Mouse (Mus musculus) CH12.LX (cell line): ENCODE measurements at regions not wholly inside any gene's neighbourhood (a gene's known extent, or its start where the extent isn't known, plus 50 kb on each side); places are given as distances from the start of the nearest gene placed in this dataset.

Experiments used
- DNase-seq: peaks from one replicate; pipeline ENCODE4 v3.0.0-alpha.2; 2013; ENCODE audit errors: extremely low read depth
- H3K27ac ChIP-seq: 2 replicates; pipeline ENCODE4 v1.5.1; 2012; ENCODE audit warnings: low read depth, mild to moderate bottlenecking, control low read depth, moderate library complexity; ENCODE audit not compliant: insufficient read depth
- H3K27me3 ChIP-seq: replicated peaks from 2 replicates; pipeline ENCODE3; 2012; ENCODE audit warnings: inconsistent platforms
- H3K36me3 ChIP-seq, 2 experiments: replicated peaks in 1 of 2; 2 replicates each; pipeline versions ENCODE3 to v1.6.1; 2012; ENCODE audit warnings: inconsistent platforms in 1 of 2, low read length in 1 of 2, mild to moderate bottlenecking in 1 of 2, mixed read lengths in 1 of 2, moderate library complexity in 1 of 2; ENCODE audit not compliant: control insufficient read depth in 1 of 2, insufficient read depth in 1 of 2
- H3K4me1 ChIP-seq, 2 experiments: 2 replicates each; pipeline ENCODE4 v1.6.1; 2012; ENCODE audit warnings: inconsistent platforms in 1 of 2, moderate library complexity in 1 of 2; ENCODE audit not compliant: insufficient read depth in 2 of 2, control insufficient read depth in 1 of 2
- H3K4me2 ChIP-seq: 2 replicates; pipeline ENCODE4 v1.6.1; 2012; ENCODE audit warnings: low read depth, mild to moderate bottlenecking, control low read depth; ENCODE audit not compliant: poor library complexity, insufficient read depth, severe bottlenecking
- H3K4me3 ChIP-seq, 3 experiments: fragments of 150-350 bp in 1 of 3; sonication (generic) in 1 of 3; replicated peaks in 1 of 3; 2 replicates each; pipeline versions ENCODE3 to v1.5.1; 2011 to 2012; ENCODE audit warnings: low read depth in 2 of 3, low read length in 2 of 3, mild to moderate bottlenecking in 2 of 3, moderate library complexity in 2 of 3, control low read depth in 1 of 3, improper control_type of control experiment in 1 of 3, inconsistent platforms in 1 of 3, mixed read lengths in 1 of 3; ENCODE audit not compliant: poor library complexity in 1 of 3
- H3K79me2 ChIP-seq: replicated peaks from 2 replicates; pipeline ENCODE4 v1.6.1; 2012; ENCODE audit warnings: mild to moderate bottlenecking, moderate library complexity; ENCODE audit not compliant: control insufficient read depth, poor library complexity, insufficient read depth, severe bottlenecking; ENCODE audit errors: extremely low read depth
- H3K9ac ChIP-seq: 2 replicates; pipeline ENCODE4 v1.6.1; 2012; ENCODE audit warnings: low read depth, mild to moderate bottlenecking, control low read depth, moderate library complexity; ENCODE audit not compliant: insufficient read depth
- H3K9me3 ChIP-seq: replicated peaks from 2 replicates; pipeline ENCODE3; 2012; ENCODE audit warnings: low read length, inconsistent platforms, mixed read lengths
- BHLHE40 ChIP-seq: IDR thresholded peaks from 2 replicates; pipeline ENCODE4 v1.6.1; 2011; ENCODE audit warnings: mild to moderate bottlenecking, low read depth, low read length, improper control_type of control experiment
- CHD1 ChIP-seq: IDR thresholded peaks from 2 replicates; pipeline ENCODE4 v1.6.1; 2012; ENCODE audit warnings: low read depth, low read length, improper control_type of control experiment, inconsistent platforms
- CHD2 ChIP-seq: IDR thresholded peaks from 2 replicates; pipeline ENCODE4 v1.6.1; 2011; ENCODE audit warnings: low read length, improper control_type of control experiment
- CTCF ChIP-seq, 2 experiments: IDR thresholded peaks in 1 of 2; conservative IDR thresholded peaks in 1 of 2; 2 replicates each; pipeline ENCODE4 v1.5.1; 2011 to 2012; ENCODE audit warnings: low read depth in 2 of 2, low read length in 2 of 2, improper control_type of control experiment in 1 of 2, inconsistent platforms in 1 of 2, mild to moderate bottlenecking in 1 of 2, moderate library complexity in 1 of 2
- E2F4 ChIP-seq: IDR thresholded peaks from 2 replicates; pipeline ENCODE4 v1.6.1; 2011; ENCODE audit warnings: low read depth, low read length, improper control_type of control experiment; ENCODE audit not compliant: insufficient replicate concordance
- ELF1 ChIP-seq: IDR thresholded peaks from 2 replicates; pipeline ENCODE4 v1.6.1; 2014; ENCODE audit warnings: low read depth, mild to moderate bottlenecking, inconsistent platforms, low read length, improper control_type of control experiment
- EP300 ChIP-seq: IDR thresholded peaks from 2 replicates; pipeline ENCODE4 v1.6.1; 2011; ENCODE audit warnings: low read length, improper control_type of control experiment
- ETS1 ChIP-seq: conservative IDR thresholded peaks from 2 replicates; pipeline ENCODE4 v1.6.1; 2012; ENCODE audit warnings: low read depth, mild to moderate bottlenecking, inconsistent platforms, low read length, improper control_type of control experiment, moderate library complexity
- IRF4 ChIP-seq: IDR thresholded peaks from 2 replicates; pipeline ENCODE4 v1.6.1; 2014; ENCODE audit warnings: low read depth, mild to moderate bottlenecking, inconsistent platforms, low read length, improper control_type of control experiment
- JUN ChIP-seq: IDR thresholded peaks from 2 replicates; pipeline ENCODE4 v1.6.1; 2011; ENCODE audit warnings: low read depth, mild to moderate bottlenecking, low read length, improper control_type of control experiment, moderate library complexity; ENCODE audit not compliant: insufficient read depth
- KAT2A ChIP-seq: IDR thresholded peaks from 2 replicates; pipeline ENCODE4 v1.6.1; 2012; ENCODE audit warnings: low read length, improper control_type of control experiment, inconsistent platforms; ENCODE audit not compliant: insufficient replicate concordance
- MAX ChIP-seq: IDR thresholded peaks from 2 replicates; pipeline ENCODE4 v1.6.1; 2011; ENCODE audit warnings: low read length, improper control_type of control experiment
- MAZ ChIP-seq: IDR thresholded peaks from 2 replicates; pipeline ENCODE4 v1.6.1; 2012; ENCODE audit warnings: low read depth, mild to moderate bottlenecking, inconsistent platforms, low read length, improper control_type of control experiment, moderate library complexity
- MXI1 ChIP-seq: IDR thresholded peaks from 2 replicates; pipeline ENCODE4 v1.6.1; 2011; ENCODE audit warnings: mild to moderate bottlenecking, low read depth, low read length, improper control_type of control experiment
- MYC ChIP-seq: IDR thresholded peaks from 2 replicates; pipeline ENCODE4 v1.6.1; 2011; ENCODE audit warnings: low read depth, mild to moderate bottlenecking, improper control_type of control experiment, low read length
- NELFE ChIP-seq: IDR thresholded peaks from 2 replicates; pipeline ENCODE4 v1.6.1; 2011; ENCODE audit warnings: low read depth, low read length, improper control_type of control experiment
- POLR2AphosphoS2 ChIP-seq: IDR thresholded peaks from 2 replicates; pipeline ENCODE4 v1.6.1; 2011; ENCODE audit warnings: low read depth, low read length, improper control_type of control experiment
- RAD21 ChIP-seq: IDR thresholded peaks from 2 replicates; pipeline ENCODE4 v1.6.1; 2011; ENCODE audit warnings: low read depth, mild to moderate bottlenecking, low read length, improper control_type of control experiment, moderate library complexity
- RCOR1 ChIP-seq: conservative IDR thresholded peaks from 2 replicates; pipeline ENCODE4 v1.6.1; 2012; ENCODE audit warnings: low read depth, mild to moderate bottlenecking, inconsistent platforms, low read length, improper control_type of control experiment
- SIN3A ChIP-seq: IDR thresholded peaks from 2 replicates; pipeline ENCODE4 v1.6.1; 2012; ENCODE audit warnings: low read length, improper control_type of control experiment, inconsistent platforms
- SMC3 ChIP-seq: IDR thresholded peaks from 2 replicates; pipeline ENCODE4 v1.6.1; 2011; ENCODE audit warnings: low read depth, low read length, improper control_type of control experiment
- UBTF ChIP-seq: IDR thresholded peaks from 2 replicates; pipeline ENCODE4 v1.6.1; 2012; ENCODE audit warnings: low read depth, mild to moderate bottlenecking, inconsistent platforms, low read length, improper control_type of control experiment, moderate library complexity
- USF1 ChIP-seq: IDR thresholded peaks from 2 replicates; pipeline ENCODE4 v1.6.1; 2014; ENCODE audit warnings: low read depth, mild to moderate bottlenecking, inconsistent platforms, low read length, improper control_type of control experiment
- ZC3H11A ChIP-seq: IDR thresholded peaks from 2 replicates; pipeline ENCODE4 v1.6.1; 2012; ENCODE audit warnings: low read depth, mild to moderate bottlenecking, inconsistent platforms, low read length, improper control_type of control experiment
- ZKSCAN1 ChIP-seq: IDR thresholded peaks from 2 replicates; pipeline ENCODE4 v1.6.1; 2012; ENCODE audit warnings: low read depth, inconsistent platforms, low read length, improper control_type of control experiment, borderline replicate concordance
- ZMIZ1 ChIP-seq: IDR thresholded peaks from 2 replicates; pipeline ENCODE4 v1.6.1; 2012; ENCODE audit warnings: low read depth, mild to moderate bottlenecking, inconsistent platforms, low read length, improper control_type of control experiment
- ZNF384 ChIP-seq: IDR thresholded peaks from 2 replicates; pipeline ENCODE4 v1.6.1; 2012; ENCODE audit warnings: low read depth, low read length, improper control_type of control experiment, inconsistent platforms
- dilution Hi-C: fragments of 300-500 bp; cut with MboI; formaldehyde crosslinking; loops from 2 replicates; pipeline ENCODE4 v1.14.3; 2020; ENCODE audit warnings: low sequenced_read_pairs; ENCODE audit not compliant: extremely low pct_unique_long_range_greater_than_20kb, extremely low pct_ligation_motif_present
- in situ Hi-C: fragments of 300-500 bp; cut with MboI; formaldehyde crosslinking; loops from 3 replicates; pipeline ENCODE4 v1.14.3; 2019; ENCODE audit warnings: low sequenced_read_pairs, low pct_ligation_motif_present, low pct_unique_long_range_greater_than_20kb, mixed read lengths

- dilution Hi-C loops (no loop called here), in situ Hi-C loops (no loop called here)
- TF ChIP-seq KAT2A = no peak
- TF ChIP-seq, all 38 proteins: peak for 0
Observed at GRCm38 (mm10) chr7:136041921-136042320, 325.8 kb upstream of the Mki67 start.

GRCm38 (mm10) chr7:136046645-136047363 lies 330.6 kb upstream of the Mki67 start:
- in situ Hi-C loops = no loop called here
- dilution Hi-C loops = no loop called here

More at GRCm38 (mm10) chr7:136041921-136042320, 325.8 kb upstream of the Mki67 start:
- DNase-seq = no peak
- Histone ChIP-seq H3K27me3 (peaks cover 87% of the 10 kb centered on the region), H3K36me3 (no peaks in the 10 kb centered on the region), H3K9ac (no peak overlapping the region), H3K4me2 (no peak overlapping the region), H3K79me2 (no peaks in the 10 kb centered on the region), H3K27ac (no peak overlapping the region), H3K4me1 (no peaks in the 10 kb centered on the region), H3K4me3 (no peak overlapping the region), H3K9me3 (no peaks in the 10 kb centered on the region)

GRCm38 (mm10) chr7:136047364-136047945 lies 331.3 kb upstream of the Mki67 start:
- Histone ChIP-seq H3K27me3 (peaks cover 95% of the 10 kb centered on the region), H3K4me1 (no peaks in the 10 kb centered on the region), H3K4me3 (no peak overlapping the region), H3K9me3 (no peaks in the 10 kb centered on the region), H3K79me2 (no peaks in the 10 kb centered on the region), H3K4me2 (no peak overlapping the region), H3K27ac (no peak overlapping the region), H3K9ac (no peak overlapping the region), H3K36me3 (no peaks in the 10 kb centered on the region)
- no peak for DNase-seq
- no peak for TF ChIP-seq MXI1
- TF ChIP-seq SIN3A = no peak
- TF ChIP-seq ZMIZ1 = no peak
- no peak for TF ChIP-seq MAZ
- TF ChIP-seq EP300 = no peak
- TF ChIP-seq POLR2AphosphoS2 = no peak
- no peak for TF ChIP-seq CTCF (conservative IDR thresholded peaks at IDR 0.05 in 1 of 2, IDR thresholded peaks at IDR 0.05 in 1 of 2; ENCODE audit: low read depth in 2 of 2, low read length in 2 of 2)
- TF ChIP-seq RCOR1 = no peak
- no peak for TF ChIP-seq UBTF
- no peak for TF ChIP-seq SMC3
- no peak for TF ChIP-seq NELFE
- TF ChIP-seq CHD2 = no peak
- TF ChIP-seq USF1 = no peak
- TF ChIP-seq IRF4 = no peak
- no peak for TF ChIP-seq MYC
- no peak for TF ChIP-seq RAD21
- no peak for TF ChIP-seq KAT2A
- TF ChIP-seq MAX = no peak
- no peak for TF ChIP-seq ELF1
- TF ChIP-seq ZKSCAN1 = no peak
- TF ChIP-seq, all 38 proteins: peak for 0
- dilution Hi-C loops (no loop called here), in situ Hi-C loops (no loop called here)

More at GRCm38 (mm10) chr7:136046645-136047363, 330.6 kb upstream of the Mki67 start:
- no peaks in the 10 kb centered on the region for H3K36me3 ChIP-seq
- H3K79me2 ChIP-seq = no peaks in the 10 kb centered on the region
- H3K4me2 ChIP-seq = no peak overlapping the region; the same call in 1 of the 2 replicates
- no peak overlapping the region for H3K27ac ChIP-seq
- no peak for TF ChIP-seq MAZ
- no peak for TF ChIP-seq KAT2A
- TF ChIP-seq ZC3H11A = no peak
- TF ChIP-seq ETS1 = no peak
- no peak for TF ChIP-seq MYC
- no peak for TF ChIP-seq E2F4
- no peak for TF ChIP-seq IRF4
- no peak for TF ChIP-seq ZNF384
- no peak for TF ChIP-seq CHD1
- TF ChIP-seq POLR2AphosphoS2 = no peak
- no peak for TF ChIP-seq CHD2
- TF ChIP-seq RCOR1 = no peak
- TF ChIP-seq JUN = no peak
- TF ChIP-seq BHLHE40 = no peak
- peaks cover 92% of the 10 kb centered on the region for H3K27me3 ChIP-seq
- no peak overlapping the region for H3K9ac ChIP-seq
- no peaks in the 10 kb centered on the region for H3K9me3 ChIP-seq
- no peaks in the 10 kb centered on the region for H3K4me1 ChIP-seq
- no peak for DNase-seq
- no peak overlapping the region for H3K4me3 ChIP-seq
